Mouse (Mus musculus) c-Kit-positive CD71-negative TER-119-negative erythroid progenitor cells, embryonic 14.5 days (primary cell): ENCODE results near the gene Mllt6.

Source experiments
- DNase-seq: peaks from one replicate; pipeline ENCODE4 v3.0.0-alpha.2; 2013; ENCODE audit warnings: low read depth

Gene Mllt6

DNA sequence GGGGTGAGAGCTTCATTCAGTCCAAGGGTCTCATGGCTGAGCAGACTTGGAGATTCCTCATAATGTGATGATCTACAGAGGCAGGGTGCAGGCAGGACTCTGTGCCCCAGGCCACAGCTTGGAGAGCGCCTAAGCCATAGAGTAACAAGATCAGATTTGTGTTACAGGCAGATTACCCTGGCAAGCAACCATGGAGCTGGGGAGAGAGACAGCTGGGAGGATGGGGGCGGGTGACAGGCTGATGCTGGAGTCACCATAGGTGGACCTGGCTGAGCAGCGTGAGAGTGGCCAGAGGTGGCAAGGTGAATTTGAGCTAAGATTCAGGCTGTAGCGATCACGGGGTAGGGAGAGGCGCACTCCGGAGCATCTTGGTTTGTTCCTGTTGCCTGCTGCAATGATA, 4.9 kb downstream of the Mllt6 start:
- DNase-seq = no peak

DNA sequence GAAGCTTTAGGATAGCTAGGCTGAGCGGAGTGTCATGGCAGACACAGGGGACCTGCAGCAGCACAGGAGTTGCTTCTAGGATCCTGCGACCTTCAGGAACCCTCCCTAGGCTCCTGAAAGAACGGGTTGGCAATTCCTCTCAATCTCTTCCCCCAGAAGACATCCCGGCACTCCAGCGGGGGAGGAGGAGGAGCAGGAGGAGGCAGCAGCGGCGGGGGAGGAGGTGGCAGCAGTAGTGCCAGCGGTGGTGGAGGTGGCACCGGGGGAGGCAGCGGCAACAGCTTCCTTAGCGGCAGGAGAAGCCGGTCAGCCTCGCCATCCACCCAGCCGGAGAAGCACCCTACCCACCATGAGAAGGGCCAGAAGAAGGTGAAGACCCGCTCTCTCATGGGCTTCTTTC, 6.1 kb downstream of the Mllt6 start:
- no peak for DNase-seq

DNA sequence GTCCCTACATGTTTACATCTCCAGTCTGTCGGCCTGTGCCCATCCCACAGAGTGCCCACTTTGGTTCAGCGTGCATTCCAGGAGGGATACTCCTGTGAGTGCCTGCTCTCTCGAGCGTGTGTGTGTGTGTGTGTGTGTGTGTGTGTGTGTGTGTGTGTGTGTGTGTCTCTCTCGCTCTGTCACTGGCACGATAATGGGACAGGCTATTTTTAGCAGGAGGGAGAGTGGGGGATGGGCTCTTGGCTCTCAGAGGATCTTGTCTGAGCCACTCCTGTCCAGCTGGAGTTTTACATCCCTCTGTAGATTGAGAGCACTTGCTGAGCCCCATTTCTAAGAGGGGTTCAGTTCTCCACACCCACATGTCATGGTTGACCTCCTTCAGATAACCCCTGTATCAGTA, 6.6 kb downstream of the Mllt6 start:
- DNase-seq = no peak

DNA sequence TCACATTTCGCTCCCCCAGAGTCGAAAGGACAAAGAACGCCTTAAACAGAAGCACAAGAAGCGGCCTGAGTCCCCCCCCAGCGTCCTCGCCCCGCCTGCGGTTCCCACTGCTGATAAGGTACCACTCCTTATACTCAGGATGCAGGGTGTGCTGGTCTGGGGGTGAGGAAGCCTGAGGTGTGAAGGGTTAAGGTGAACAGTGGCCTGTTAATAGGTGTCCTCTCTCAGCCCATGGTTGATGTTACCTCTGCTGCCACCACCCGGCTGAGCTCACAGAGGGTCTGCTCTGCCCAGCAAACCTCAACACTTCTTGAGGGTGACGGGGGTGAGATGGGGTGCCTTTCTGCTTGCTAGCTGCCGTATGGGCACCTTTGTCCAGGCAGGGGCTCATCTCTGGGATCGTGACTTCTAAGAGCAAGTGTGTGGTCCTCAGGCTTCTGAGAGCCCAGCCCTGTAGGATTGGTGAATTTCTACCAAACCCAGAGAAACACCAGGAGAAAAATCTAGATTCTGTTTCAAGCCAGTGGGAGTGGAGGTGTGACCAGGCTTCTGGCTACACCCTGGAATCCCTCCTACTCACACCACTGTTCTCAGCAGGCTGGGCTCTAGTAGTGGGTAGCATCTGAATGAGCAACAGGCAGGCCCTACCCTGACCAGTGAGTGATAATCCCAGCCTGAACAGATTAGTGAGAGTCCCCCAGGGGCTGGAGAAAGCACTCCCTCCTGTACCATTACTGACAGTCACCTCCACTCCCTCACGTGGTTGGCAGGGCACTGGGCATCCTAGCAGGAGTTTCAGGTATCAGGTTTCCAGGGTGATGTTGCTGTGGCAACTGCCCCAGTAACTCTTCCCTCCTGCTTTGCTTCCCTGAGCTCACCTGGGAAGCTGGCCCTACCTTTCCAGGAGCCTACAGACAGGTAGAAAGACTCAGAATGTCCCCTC, 7.3 kb downstream of the Mllt6 start:
- no peak for DNase-seq

DNA sequence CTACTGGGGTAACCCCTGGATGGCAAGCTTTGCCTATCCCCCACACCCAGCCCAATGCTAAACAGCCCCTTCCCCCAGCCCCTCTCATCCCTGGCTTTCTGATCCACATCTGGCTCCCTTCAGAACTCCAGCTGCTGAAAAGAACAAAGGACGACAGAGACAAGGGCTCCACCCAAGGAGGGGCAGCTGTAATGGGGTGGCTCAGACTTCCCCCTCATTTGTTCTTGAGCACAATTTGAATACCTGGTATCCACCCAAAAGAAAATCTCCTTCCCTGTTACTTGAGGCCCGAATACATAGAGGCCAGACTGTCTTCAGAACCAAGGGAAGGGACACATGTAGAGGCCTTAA, 7.9 kb downstream of the Mllt6 start:
- DNase-seq = no peak

DNA sequence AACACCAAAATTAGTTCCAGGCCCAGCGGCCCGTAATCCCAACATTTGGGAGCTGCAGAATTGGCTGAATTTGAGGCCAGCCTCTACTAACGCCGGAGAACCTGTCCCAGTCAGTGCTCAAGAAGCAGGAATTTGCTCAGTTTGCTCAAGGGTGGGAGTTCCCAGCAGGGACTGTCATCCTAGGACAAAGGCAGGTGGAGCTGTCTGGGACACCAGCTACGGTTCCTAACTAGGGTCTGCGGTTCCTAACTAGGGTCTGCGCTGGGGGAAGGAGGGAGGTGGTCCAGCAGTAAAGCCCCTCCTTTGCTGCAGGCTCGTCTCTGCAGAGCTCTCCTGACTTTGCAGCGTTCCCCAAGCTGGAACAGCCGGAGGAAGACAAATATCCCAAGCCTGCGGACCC, 9.9 kb downstream of the Mllt6 start:
- DNase-seq = no peak

DNA sequence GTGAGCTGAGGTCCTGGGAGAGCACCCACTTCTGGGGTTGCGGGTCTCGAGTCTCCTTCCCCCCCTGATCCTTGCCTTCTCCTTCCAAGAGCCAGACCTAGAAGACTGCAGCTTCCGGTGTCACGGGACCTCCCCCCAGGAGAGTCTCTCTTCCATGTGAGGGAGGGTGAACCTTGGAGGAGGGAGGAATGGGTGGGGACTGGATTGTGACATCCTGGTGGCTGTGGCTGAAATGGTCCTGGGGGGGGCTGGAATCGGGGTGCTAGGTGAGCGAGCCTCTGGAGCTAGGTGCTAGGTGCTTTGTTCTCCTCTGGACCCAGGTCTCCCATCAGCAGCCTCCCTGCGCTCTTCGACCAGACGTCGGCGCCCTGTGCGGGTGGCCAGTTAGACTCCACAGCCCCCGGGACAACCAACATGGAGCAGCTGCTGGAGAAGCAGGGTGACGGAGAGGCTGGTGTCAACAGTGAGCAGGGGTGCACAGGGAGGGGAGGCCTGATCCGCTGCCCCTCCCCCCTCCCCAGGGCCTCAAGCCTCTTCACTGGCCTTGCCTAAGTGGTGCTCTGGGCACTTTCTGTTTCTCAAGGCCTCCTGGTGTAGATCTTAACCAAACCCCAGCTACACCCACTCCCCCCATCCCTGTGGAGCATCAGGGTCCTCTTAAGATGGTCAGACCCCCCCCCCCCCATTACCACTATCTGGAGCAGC, 13.0 kb downstream of the Mllt6 start:
- DNase-seq = no peak

DNA sequence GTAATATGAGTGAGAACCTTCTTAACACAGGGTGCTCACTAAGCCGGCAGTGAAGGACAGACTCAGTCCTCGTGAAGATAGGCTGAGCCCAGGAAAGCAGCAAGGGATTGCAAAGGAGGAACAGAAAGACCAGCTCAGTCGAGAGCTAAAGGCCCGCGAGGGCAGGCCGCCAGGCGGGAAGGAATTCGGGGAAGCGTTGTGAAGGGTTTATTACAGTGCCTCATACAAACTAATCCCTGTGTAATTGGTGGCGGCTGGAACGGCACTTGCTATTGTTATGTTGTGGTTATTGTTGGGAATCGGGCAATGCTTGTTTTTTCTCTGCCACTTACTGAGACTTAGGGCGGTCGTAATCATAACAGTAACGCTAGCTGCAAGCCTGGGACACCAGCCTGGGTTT, 14.2 kb downstream of the Mllt6 start:
- DNase-seq = no peak

DNA sequence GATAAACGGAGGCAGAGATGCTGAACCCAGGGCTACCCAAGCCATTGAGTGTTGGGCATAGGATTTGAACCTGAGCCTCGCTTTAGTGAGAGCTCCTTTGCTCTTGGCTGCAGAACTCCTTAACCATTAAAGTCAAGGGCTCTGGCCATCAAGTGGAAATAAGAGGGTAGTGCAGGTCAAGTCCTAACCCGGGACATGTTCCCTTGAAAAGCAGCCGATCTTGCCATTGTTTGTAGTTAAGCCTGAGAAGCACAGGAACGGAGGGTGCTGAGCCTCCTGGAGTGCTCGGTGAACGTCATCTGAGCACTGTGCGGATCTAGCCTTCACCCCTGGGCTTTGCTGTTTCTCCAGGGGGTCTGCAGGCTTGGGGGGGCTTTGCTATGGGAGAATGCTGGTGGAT, 14.6 kb downstream of the Mllt6 start:
- DNase-seq = no peak

DNA sequence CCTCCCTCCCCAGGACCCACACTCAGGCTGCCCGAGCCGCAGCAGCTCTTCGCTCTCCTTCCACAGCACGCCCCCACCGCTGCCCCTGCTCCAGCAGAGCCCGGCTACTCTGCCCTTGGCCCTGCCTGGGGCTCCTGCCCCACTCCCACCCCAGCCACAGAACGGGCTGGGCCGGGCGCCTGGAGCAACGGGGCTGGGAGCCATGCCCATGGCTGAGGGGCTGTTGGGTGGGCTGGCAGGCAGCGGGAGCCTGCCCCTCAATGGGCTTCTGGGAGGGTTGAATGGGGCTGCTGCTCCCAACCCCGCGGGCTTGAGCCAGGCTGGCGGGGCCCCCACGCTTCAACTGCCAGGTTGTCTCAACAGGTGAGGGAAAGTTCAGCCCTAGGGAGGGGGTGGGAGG, 15.1 kb downstream of the Mllt6 start:
- DNase-seq = no peak

DNA sequence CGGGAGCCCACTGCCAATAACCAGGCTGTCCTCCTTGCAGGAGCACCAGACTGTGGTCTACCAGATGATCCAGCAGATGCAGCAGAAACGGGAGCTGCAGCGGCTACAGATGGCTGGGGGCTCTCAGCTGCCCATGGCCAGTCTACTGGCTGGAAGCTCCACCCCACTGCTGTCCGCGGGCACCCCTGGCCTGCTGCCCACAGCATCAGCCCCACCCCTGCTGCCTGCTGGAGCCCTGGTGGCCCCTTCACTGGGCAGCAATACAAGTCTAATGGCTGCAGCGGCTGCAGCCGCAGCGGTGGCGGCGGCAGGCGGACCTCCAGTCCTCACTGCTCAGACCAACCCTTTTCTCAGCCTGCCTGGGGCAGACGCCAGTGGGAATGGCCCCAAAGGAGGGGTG, 17.2 kb downstream of the Mllt6 start:
- no peak for DNase-seq

DNA sequence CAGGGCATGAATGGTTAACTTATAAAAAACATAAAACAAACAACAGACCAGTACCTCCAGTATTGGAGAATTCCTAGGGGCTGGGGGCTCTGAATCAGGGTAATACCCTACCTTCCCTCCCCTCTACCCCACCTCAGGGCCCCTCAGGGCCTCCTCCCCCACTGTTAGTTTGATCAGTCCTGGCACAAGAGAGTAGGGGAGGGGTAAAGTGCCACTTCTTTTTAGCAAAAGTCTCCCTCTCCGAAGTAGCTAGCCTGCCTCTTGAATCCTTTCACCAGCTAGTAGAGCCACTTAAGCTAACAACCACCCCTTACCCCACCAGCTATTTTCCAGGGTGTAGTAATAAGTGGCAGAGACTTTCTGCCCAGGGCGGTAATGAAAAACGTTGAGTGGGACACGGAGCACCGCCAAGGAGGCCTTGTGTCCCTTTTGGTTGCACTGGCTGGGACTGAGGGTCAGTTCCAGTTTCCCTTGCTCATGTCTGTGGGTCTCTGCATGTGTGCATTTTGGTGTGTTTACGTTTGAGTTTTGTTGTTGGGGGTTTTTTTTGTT, 19.4 kb downstream of the Mllt6 start:
- no peak for DNase-seq

DNA sequence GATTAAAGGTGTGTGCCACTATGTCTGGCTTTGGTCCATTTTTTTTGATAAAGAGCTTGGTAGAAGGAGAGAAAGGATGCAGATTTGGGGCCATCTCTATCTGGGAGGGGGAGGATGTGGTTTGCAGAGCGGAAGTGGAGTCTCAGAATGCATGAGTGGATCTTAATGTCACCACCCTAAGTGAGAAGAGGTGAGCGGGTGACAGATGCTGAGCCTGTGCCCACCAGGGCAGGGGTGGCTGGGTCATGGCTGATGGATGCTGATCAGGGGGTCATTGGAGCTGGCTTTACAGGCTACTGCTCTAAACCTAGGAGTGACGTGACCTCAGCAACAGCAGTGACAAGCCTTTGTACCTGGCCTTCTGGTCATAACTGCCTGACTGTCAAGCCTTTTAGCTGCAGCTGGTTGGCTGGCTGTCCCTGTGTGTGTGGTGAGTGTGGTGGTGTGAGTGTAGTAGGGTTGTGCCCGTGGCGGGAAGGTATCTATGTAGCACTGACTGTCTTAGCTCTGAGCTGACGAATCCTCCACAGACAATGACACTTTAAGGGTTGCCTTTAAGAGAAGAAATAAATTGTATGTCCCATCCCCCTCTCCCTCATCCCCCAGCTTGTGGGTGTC, 21.0 kb downstream of the Mllt6 start:
- DNase-seq = no peak

DNA sequence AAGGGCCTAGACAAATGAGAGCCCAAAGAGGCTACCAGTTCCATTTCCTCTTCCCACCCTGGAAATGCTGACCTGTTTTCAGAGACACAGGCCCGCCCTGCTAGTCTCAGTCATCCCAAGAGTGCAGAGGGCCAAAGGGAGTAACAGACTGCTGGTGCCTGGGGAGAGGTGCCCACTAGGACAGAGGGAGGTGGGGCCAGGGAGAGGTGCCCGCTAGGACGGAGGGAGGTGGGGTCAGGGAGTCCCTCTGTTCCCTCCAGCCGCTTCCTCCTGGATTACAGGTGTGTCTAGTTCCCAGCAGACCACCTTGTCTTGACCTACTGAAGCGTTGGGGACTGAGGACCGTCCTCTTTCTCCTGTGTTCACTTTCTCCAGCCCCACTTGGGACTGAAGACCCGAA, 21.6 kb downstream of the Mllt6 start:
- no peak for DNase-seq

DNA sequence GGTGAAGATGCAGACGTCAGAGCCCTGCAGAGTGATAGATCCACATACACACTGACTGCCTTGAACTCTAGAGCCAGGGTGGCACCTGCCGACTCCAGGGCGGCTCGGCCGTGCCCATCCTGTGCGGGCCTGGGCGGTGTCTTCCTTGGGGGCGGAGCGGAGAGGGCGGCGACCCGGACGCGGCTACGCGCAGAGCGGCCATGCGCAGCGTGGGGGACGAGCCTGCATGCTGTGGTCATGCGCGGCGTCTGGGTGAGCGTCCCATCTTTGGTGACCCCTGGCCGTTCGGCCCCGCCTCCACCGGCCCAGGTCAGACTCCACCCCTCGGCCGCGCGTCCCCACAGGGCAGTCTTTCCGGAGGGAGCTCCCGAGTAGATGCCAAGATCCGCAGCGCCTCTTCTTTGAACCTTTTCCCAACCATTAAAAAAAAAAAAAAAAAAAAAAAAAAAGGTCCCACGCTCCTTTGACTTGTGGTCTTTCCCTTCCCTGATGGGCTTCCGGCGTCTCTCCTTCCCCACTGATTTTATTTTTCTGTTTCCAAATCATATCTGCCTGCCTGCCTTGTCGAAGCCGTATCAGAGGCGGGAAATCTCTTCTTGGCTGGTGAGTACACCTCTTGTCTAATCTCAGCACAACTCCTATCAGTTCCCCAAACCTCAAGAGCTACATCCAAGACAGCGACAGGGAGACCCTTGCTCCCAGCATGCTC, 22.6 kb downstream of the Mllt6 start, which contains the start of gene Cisd3:
Cisd3 (plus strand) TSS at position 214 of the 709 bp plus-strand sequence.
- DNase-seq = no peak

DNA sequence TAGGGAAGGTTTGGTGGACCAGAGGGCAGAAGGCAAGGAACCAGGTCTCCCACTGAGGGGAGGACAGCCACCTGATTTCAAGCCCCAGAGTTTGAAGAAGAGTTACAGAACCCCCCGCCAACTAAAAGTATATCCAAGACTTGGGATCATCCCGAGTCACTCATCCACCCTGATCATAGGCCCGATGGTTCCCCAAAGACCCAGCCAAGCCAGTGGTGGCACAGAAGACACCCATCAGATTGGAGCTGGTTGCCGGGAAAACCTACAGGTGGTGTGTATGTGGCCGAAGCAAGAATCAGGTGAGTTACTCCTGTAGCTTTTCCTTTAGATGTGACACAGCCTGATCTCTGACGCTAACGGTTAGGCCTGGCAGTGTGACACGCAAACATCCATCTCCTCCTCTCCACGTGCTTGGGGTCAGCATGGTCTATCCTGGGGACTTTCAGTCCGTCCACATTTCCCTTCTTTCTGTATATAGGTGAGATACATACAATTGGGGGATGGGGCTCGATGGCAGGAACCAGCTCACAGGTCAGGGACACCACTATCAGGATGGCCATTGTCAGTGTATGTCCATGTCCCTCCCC, 23.2 kb downstream of the Mllt6 start:
- DNase-seq = no peak

DNA sequence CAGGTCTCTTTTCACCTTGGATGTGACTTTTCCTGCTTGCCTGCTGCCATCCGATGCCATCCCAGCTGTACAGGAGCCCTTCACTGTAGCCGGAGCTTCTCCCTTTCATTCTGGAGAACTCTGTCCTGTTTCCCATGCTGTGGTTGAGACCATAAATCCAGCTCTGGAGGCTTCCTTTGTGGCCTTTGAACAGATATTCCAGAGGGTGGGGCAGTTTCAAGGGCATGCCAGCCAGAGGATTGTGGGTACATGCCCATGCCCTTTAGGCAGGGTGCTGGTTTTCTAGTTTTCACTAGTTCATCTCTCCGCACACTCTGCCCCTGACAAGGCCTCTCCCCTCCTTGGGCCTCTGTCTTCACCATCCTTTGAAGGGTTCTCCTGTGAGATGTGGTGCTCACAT, 23.8 kb downstream of the Mllt6 start:
- no peak for DNase-seq

DNA sequence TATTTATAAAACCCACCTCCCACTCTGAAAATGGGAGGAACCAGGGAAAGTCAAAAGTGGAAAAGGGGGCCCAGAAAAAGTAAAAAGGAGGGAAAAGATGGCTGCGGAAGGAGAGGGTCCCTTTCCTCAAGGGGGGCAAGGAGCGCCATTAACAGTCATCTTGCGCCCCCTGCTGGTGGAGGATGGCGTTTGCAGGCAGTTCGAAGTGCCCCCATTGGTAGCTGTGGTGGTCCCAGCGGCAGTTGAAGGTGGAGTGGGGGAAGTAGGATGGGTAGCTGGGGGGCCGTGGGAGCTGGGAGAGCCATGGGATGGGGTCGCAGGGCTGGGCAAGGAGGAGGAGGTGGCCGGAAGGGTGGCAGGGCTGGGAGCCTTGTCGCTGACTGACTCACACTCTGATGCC, 26.6 kb downstream of the Mllt6 start:
- DNase-seq = no peak

DNA sequence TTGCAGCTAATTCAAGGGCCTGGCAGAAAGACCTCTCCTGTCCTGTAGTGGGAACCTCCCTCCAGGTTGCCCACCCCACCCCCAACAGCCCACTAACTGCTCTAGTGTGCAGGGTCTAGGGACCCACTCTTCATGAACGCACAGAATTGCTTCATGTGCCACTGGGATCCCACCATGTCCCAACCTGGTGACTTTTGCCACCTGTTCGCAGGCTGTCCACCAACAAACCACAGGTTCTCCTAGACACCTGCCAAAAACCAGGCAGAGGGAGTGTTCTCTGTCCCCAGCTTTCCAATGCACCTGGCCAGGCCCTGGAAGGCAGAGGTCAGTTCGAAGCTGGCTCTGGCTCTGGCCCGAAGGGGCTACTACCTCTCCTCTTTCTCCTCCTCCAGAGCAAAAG, 31.2 kb downstream of the Mllt6 start:
- DNase-seq = no peak

DNA sequence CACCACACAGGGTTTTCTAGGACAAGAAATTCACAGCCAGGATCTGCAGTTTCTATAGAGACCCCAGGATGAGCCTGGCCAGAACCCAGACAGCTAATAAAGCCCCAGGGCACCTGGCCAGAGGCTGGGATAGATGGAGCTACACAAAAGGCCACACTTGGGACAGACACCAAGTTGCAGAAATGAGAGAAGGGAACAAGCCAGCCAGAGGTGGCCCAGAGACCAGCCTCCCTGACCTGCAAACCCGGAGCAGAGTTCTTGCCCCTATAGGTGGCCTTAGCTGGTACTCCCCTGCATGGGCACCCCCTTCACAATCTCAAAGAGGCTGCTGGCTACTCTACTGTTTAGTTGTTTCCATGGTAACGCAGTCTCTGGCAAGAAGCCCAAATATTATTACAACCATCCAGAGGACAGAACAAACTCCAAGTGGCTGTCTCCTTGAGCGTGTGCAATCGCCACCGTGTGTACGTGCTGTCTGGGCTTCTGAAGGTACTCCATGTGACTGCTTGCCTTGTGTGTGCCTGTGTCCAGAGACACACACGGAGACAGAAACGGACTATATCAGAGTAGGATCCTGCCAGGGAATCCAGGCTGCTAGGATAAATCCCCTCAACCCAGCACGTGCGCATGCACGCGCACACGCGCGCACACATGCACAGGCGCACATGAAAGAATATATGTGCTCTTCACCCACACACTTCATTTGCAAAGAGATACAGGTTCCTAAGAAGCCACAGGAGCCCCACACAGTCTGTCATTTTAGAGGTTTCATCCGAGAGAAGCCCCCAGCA, 31.9 kb downstream of the Mllt6 start:
- no peak for DNase-seq
